Mouse (Mus musculus) mesoderm, embryonic 11.5 days (tissue): ENCODE results near the gene Ofd1.

ENCODE experiments used
- DNase-seq: peaks from one replicate; pipeline ENCODE4 v3.0.0-alpha.2; 2012; ENCODE audit warnings: low read depth, low spot score

The Ofd1 gene

DNA sequence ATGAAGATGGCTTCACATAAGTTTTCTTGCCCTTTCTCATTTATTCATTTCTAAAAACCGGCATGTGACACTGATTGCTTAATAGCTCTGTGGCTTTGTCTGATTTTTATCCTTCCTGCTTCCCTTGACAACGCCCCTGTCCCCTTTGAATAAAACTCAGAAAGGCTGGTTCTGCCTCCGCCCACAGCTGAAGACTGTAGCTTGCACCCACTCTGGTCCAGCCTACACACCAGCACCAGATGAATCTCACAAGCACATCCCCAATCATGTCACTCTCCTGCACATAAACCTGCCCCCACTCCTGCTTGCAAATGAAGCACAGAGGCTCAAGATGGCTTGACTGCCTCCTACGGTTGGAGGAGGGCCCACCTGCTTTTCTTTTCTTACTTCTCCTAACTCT lies 80.0 kb downstream of the Ofd1 start:
- DNase-seq = no peak

DNA sequence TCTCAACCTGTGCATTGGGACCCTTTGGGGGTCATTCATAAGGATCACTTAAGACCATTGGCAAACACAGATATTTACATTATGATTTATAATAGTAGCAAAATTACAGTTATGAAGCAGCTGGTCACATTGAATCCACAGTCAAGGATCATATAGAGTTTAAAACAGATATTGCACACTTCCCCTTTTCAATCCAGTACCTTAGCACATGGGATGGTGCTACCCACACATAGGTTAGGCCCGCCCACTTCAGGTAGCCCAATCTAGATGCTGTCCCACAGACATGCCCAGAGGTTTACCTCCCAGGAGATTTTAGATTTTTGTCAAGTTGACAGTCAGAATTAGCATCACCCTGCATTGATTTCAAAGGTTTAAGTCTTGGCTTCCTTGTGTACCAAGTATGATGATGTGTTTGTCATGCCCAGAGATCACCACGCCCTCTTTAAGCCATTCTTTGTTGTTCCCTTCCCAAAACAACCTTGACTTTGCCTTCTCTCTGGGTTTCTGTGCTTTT lies 80.5 kb downstream of the Ofd1 start:
- no peak for DNase-seq

DNA sequence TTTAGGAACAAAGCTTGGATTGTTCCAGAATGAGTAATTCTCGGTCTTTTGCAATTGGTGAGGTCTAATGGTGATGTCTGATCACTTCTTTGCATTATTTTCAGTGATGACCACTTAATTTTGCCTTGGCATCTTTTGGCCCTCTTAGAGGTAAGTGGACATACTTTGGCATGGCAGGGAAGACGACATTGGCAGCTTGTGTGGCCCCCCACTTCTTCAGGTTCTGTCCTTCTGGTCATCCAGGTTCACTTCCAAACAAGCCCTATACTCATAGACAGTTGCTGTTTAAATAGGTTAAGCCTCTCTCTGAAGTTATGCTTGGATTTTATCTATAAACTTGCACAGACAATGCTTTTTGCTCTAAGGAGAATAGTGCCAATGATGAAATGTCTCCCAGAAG lies 81.5 kb downstream of the Ofd1 start:
- DNase-seq = no peak

DNA sequence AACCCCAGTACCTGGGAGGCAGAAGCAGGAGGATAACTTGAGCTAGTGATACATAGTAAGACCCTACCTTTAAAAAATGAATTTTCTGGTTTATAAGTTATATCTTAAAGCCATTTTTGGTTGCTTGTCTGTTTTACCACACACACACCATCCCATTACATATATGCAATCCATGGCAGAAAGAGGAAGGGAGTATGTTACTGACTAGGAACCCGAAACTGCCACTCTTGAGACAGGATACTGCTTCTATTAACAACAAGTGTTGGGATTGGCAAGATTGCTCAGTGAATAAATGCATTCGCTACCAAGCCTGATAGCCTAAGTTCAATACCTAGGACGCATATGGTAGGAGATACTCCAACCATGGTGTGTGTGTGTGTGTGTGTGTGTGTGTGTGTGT lies 84.2 kb downstream of the Ofd1 start:
- DNase-seq = no peak

DNA sequence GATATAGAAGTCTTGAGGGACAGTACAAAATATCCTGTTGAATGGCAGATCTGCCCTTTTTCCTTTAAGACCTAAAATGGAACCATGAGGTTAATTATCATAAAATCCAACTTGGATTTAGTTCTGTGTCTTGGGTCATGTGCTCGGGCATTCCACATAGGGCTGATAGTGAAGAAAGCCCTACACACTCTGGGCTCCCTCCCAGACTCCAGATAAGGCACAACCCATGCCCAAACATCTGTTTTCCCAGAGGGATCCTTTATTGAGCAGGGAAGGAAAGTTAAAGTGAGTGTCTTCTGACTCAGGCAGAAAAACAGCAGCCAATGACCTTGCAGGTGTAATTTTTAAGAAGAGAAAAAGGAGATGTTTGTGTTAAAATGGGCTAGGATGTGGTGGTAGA lies 85.6 kb downstream of the Ofd1 start:
- DNase-seq = no peak

DNA sequence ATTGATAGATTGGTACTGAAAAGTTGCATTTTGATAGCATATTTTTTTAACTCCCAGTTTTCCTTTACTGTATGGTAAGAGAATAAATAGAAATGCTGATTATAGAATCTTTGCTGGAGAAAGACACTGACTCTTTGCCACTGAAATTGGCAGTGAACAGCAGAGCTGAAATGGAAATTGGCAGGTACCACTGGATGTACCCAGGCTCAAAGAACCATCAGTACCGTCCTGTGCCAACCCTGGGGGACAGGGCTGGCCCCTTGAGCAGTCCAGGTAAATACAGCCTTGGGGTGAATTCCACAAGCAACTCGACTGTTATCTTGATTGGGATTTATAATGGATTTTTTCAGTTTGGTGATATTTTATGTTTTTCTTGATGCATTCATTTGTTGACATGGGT lies 87.1 kb downstream of the Ofd1 start:
- no peak for DNase-seq

DNA sequence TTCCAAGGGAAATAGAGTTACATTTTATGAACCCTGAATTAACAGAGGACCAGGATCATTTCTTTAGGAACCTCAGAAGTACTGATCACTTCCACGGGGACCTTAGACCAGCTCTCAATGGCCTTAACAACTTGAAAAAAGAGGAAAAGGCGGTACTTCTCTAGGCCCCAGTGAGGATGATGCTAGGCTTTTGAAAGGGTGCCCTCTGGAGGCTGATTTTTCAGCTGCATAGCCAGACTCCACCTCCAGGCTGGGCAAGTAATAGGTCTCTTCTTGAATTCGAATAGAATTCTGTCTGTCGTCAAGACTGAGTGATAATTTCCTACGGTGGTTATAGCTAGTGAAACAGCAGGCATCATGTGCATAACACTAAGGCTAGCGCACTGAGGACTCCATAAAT lies 88.7 kb downstream of the Ofd1 start:
- peak; percentile 55 for DNase-seq

DNA sequence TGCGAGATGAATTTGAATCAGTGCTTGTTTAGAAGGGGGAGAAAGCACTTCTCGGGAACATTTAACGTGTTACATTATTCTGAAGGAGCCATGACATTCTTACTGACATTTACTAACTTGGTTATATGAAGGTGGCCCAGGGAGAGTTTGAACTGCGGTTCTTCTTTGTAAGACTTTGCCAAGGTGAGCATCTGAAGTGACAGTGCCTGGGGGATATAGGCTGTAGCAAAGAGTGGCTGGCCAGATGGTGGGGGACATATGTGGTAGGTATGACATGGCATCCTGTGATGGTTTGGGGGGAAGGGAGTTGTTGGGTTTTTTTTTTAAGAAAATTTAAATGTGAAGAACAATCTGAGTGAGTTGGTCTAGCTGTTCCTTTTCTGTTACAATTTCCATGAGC lies 91.9 kb downstream of the Ofd1 start:
- no peak for DNase-seq

DNA sequence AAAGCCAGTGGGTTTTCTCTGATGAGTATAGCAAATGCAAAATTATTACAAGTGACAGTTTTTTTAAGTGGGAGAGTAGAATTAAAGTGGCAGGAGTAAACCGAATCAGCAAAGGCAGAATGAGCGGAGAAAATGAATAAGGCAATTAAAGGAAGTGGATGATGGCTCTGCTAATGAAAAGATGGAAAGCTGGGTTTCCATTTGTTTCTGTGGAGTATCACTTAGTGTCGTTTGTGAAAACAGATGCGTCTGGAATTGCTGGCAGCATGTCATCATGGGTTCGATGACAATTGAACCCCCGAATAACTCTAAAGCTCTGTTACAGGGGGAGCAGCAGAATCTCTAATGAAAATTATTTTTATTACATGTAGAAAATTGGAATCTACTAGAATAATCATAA lies 92.4 kb downstream of the Ofd1 start:
- DNase-seq = no peak

DNA sequence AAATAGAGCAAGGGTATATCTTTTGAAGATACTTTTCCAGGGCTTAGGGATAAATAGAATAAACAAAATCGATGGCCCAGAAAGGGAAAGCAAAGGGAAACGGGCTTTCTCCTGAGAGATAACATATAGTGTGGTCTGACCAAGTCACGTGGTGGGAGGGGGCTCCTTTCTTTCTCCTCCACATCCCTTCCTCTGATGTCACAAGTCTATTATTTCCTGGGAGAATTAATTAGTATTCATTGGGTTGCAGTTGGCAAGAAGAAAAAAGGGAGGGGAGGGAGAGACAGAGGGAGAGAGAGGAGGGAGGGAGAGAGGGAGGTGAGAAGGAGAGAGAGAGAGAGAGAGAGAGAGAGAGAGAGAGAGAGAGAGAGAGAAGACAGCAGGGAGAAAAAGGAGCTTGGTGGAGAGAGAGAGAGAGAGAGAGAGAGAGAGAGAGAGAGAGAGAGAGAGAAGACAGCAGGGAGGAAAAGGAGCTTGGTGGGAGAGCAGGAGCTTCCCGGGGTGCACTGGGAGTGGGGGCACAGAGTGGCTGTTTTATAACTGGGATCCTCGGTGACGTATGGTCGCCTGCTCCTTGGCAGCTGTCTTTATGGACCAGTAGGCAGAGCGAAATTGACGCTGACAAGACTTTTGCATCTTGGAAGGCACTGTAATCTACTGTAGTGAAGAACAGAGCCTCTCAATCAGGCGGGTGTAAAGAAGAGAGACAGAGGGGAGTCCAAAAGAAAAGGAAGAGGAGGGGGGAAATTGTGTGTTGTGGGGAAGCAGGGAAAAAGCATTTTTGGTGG lies 96.1 kb downstream of the Ofd1 start:
- peak; percentile 50 for DNase-seq

DNA sequence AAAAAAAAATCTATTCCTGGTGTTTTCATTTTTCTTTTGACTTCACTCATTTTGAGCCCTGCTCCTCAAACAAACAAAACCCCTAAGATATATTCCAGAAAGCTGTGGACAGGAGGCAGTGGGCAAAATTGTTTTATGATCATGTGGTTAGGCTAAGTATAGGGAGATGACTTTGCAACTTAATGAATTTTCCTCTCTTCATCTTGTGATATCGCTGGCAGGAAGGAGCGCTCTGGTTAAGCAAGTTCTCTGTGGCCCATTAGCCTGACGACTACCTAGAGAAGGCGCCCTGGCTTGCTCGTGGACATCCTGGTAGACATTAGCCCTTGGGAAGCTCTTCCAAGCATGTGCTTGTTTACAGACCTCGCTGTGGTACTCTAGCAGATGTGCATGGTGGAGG lies 98.7 kb downstream of the Ofd1 start:
- no peak for DNase-seq
